Mouse (Mus musculus) urinary bladder, postnatal 4 days (tissue): ENCODE measurements at regions not wholly inside any gene's neighbourhood (a gene's known extent, or its start where the extent isn't known, plus 50 kb on each side); places are given as distances from the start of the nearest gene placed in this dataset.
A peak's percentile ranks its signal among the peaks of the same experiment; 100 is the strongest.
"Not testable (repeated sequence)": the region's sequence is repeated elsewhere in the genome, so short reads cannot be mapped to it uniquely, and the experiment has no call there.

ENCODE experiments used
- DNase-seq, 2 experiments: peaks; one replicate each; pipeline ENCODE4 v3.0.0; 2021 to 2022; ENCODE audit warnings: low spot score in 2 of 2

GRCm38 (mm10) chr13:111860931-111861330 is 52.1 kb upstream of the Map3k1 start:
- DNase-seq = no peak

- no peak for DNase-seq
Observed at GRCm38 (mm10) chr13:111862316-111862715, 53.5 kb upstream of the Map3k1 start.

- DNase-seq = no peak
Observed at GRCm38 (mm10) chr13:111865956-111866355, 57.2 kb upstream of the Map3k1 start.

GRCm38 (mm10) chr13:111867261-111867660 is 58.5 kb upstream of the Map3k1 start:
- no peak for DNase-seq

GRCm38 (mm10) chr13:111867763-111868725 is 59.3 kb upstream of the Map3k1 start:
- DNase-seq = peak in 1 of 2 experiments; percentile 37

GRCm38 (mm10) chr13:111868947-111869346 is 60.2 kb upstream of the Map3k1 start:
- DNase-seq = no peak

- DNase-seq = no peak
Observed at GRCm38 (mm10) chr13:111869771-111870437, 61.1 kb upstream of the Map3k1 start.

GRCm38 (mm10) chr13:111870505-111870904 is 61.7 kb upstream of the Map3k1 start:
- no peak for DNase-seq

- DNase-seq = no peak
Observed at GRCm38 (mm10) chr13:111871672-111872410, 63.0 kb upstream of the Map3k1 start.

- no peak for DNase-seq
Observed at GRCm38 (mm10) chr13:111874330-111874729, 65.5 kb upstream of the Map3k1 start.

- no peak for DNase-seq
Observed at GRCm38 (mm10) chr13:111876404-111876803, 67.6 kb upstream of the Map3k1 start.

GRCm38 (mm10) chr13:111876847-111877246 is 68.1 kb upstream of the Map3k1 start:
- no peak for DNase-seq

GRCm38 (mm10) chr13:111883768-111884566 is 75.2 kb upstream of the Map3k1 start:
- not testable (repeated sequence) for DNase-seq

GRCm38 (mm10) chr13:111890792-111891191 is 82.0 kb upstream of the Map3k1 start:
- DNase-seq = no peak

GRCm38 (mm10) chr13:111892141-111892540 is 83.3 kb upstream of the Map3k1 start:
- DNase-seq = no peak

- no peak for DNase-seq
Observed at GRCm38 (mm10) chr13:111893221-111893713, 84.5 kb upstream of the Map3k1 start.

GRCm38 (mm10) chr13:111894804-111895478 is 86.1 kb upstream of the Map3k1 start:
- peak in 1 of 2 experiments; percentile 35 for DNase-seq

- DNase-seq = no peak
Observed at GRCm38 (mm10) chr13:111896279-111896678, 87.5 kb upstream of the Map3k1 start.

GRCm38 (mm10) chr13:111903361-111903760 is 94.6 kb upstream of the Map3k1 start:
- no peak for DNase-seq

- DNase-seq = no peak
Observed at GRCm38 (mm10) chr13:111903931-111904330, 95.1 kb upstream of the Map3k1 start.
